Mouse (Mus musculus): ENCODE data around the gene Gfm2. TPM values are rescaled to one million over a fixed set of nuclear protein-coding genes. Genes with fewer than 3 reads are reported as not detected.
"Not testable (repeated sequence)": the region's sequence is repeated elsewhere in the genome, so short reads cannot be mapped to it uniquely, and the experiment has no call there.

The Gfm2 gene
- total RNA-seq (2021): 10 to 100 TPM; 22.4 to 26.4 TPM

DNA sequence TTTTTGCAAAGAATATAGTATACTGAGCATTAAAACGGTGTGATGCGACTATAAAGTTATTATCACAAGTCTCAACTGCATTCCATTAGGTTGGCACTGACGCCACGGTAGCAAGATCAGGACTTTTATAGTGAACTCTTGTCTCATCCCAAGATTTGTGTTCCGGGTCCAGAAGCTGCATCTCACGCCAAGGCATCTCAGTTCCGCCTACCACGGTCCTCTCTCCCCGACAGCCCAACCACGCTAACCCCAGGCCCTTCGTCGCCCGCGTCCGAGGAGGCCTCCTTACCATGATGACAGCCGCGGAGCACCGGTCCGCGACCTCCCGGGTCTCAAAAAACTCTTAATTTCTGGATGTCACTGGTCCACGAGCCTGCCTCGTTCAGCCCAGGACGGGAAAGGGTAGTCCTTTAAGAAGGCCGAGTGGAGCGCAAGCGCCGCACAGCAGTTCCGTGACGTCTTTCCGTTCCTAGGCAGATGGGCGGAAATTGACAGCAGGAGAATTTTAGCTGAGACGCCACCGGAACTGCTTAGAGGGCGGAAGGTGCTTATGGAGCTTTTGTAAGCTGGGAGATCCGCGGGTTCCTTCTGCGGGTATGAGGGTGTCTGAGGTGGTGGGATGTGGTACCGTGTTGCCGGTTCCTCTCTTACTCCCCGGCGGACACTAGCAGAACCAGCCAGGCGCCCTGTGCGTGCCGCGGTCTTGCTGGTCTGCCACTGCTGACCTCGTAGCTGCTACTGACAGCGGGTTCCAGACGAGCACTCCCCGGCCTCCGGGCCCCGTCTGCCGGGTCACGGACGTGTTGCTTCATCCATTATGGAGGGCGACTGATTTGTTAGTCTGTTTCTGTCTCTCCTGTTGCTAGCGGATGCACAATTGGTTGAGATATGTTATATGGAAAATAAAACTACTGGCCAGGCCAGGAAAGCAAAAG is at the start of gene Gfm2, which contains the start of gene Nsa2:
TSS of gene Gfm2 (plus strand) at position 472 of the 935 bp plus-strand sequence.
TSS of gene Nsa2 (minus strand) at position 472 of the 935 bp plus-strand sequence.
- intact Hi-C loops (cut with DNase I): loop anchor here (10.0 kb wide), 1 partner anchor 473 kb away; no protein-coding TSS in a partner anchor
- peak; percentile 92 to 97 for DNase-seq (ENCODE audit: low spot score in 2 of 2)

DNA sequence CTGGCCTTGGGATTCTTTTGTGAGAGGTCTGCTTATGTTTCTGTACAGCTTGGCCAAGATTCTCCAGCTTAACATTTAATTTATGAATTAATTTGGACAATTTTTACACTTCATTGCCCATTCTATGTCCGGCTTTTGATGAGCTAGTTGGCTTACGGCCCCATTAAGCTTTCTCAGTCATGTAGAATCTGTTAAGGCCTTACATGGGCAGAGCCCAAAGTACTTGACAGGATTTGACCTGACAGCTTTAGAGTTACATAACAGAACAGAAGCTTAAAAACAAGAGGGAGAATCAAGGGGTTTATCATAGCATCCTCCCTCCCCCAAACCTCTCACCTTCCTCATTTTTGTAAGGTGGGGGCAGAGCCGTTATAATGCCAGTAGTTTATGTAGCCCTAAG is 49.6 kb upstream of the Gfm2 start:
- intact Hi-C loops (cut with DNase I): no loop called here
- no peak for DNase-seq (ENCODE audit: low spot score in 2 of 2)

DNA sequence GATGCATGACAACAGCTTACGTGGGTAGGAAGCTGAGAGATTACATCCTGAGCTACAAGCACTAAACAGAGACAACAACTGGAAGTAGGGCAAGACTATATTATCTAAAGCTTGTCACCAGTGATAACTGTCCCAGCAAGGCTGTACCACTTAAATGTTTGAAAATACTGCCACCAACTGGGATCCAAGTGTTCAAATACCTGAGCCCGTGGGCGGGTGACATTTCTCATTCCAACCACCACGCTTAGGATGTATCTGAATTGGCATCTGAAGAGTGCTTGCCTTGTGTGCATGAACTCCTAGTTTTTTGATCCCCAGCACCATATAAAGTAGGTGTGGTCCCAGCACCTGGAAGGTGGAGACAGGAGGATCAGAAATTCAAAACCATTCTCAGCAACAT is 42.0 kb upstream of the Gfm2 start:
- intact Hi-C loops (cut with DNase I): no loop called here
- DNase-seq (ENCODE audit: low spot score in 2 of 2): peak in 1 of 2 experiments; percentile 11

DNA sequence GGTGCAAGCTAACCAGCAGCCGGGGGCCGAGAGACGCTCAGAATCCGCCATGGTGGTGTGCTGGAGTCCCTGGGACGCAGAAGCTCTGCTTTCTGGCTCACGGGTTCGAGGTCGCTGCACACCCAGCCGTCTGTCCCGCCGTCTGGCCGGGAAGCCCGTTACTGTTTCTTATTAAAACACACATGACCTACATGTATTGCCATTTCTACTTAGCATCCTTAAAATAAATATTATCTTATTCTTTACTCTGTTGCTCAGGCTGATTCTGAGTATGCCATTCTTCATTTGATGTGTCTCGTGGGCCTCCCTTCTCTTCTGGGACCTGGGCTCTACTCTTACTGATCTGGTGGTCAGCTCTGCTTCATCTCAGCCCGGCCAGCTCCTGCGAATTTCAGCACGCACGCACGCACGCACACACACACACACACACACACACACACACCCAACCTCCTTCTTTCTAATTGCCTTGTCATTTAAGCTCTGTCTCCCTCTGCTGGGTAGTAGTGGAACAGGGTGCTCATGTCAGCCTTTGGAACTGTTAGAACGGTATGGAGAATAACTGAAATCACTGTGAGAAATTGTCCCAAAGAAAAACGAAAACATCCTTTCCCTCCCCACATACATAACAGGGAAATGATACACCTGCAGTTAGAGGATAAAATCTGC is 38.4 kb upstream of the Gfm2 start, which contains the start of gene Gm6169:
TSS of gene Gm6169 (minus strand) at position 51 of the 666 bp plus-strand sequence.
- intact Hi-C loops (cut with DNase I): no loop called here
- peak; percentile 72 to 82 for DNase-seq (ENCODE audit: low spot score in 2 of 2)

DNA sequence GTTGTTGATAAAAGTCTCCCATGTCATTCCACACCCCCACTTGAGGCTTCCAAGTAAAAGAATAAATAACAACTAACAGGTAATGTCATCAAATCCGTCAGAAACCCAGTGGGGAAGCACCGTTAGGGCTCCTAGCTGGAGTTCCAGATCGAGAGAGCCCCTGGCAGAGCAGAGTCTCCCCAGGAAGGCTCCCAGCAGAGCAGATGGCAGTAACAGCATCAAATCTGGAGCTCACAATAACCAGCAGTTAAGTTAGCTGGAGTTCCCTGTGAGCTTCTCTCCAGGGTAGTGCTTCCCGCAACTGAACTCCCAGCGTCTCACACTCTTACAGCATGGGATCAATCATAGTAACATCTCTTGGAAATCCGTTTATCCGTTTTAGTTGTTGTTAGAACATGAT is 32.7 kb upstream of the Gfm2 start:
- intact Hi-C loops (cut with DNase I): no loop called here
- no peak for DNase-seq (ENCODE audit: low spot score in 2 of 2)

DNA sequence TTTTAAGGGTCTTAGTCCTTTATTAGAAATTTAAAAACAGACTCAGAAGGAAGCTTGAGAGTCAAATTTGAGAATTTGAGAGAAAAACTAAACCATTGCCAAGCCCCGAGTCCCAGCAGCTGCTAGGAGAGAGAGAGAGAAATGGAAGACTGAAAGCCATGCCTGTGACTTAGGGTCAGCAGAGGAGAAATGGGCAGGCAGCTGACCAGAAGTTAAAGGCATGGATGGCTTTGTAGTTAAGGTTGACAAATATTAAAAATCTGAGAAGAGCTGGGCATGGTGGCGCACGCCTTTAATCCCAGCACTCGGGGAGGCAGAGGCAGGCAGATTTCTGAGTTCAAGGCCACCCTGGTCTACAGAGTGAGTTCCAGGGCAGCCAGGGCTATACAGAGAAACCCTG is 30.0 kb upstream of the Gfm2 start:
- DNase-seq (ENCODE audit: low spot score in 2 of 2); intact Hi-C loops (cut with DNase I): not testable (repeated sequence)

DNA sequence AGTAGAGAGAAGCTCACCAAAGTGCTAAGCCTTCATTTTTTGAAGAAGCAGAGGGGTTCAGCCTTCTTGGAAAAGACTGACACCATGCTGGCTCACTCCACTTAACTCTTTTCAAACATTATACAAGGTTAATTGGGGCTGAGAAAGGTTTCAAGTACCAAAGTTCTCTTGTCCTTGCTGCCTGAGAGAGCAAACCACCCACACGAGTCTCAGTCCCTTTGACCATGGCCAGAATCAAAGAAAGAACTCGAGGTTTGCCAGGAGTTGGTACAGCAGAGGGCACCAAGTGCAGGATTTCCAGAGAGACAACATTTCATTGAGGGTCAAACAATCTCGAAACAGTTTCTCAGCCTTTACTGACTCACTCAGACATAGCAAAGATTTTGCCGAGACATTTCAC is 28.7 kb upstream of the Gfm2 start:
- DNase-seq (ENCODE audit: low spot score in 2 of 2): no peak
- intact Hi-C loops (cut with DNase I): no loop called here

DNA sequence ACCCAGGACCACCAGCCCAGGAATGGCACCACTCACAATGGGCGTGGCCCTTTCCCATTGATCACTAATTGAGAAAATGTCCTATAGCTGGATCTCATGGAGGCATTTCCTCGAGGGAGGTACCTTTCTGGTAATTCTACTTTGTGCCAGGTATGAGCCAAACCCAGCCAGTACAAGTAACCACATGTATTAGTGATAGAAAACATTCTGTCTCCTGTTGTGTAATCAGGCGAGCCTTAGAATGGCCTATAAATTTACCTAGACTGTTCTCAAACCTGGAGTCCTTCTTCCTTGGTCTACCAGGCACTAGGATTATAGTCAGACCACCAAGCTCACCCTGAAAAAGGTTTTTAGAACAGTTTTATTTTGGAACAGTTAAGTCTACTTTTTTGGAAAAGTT is 16.4 kb upstream of the Gfm2 start:
- intact Hi-C loops (cut with DNase I): no loop called here
- no peak for DNase-seq (ENCODE audit: low spot score in 2 of 2)

DNA sequence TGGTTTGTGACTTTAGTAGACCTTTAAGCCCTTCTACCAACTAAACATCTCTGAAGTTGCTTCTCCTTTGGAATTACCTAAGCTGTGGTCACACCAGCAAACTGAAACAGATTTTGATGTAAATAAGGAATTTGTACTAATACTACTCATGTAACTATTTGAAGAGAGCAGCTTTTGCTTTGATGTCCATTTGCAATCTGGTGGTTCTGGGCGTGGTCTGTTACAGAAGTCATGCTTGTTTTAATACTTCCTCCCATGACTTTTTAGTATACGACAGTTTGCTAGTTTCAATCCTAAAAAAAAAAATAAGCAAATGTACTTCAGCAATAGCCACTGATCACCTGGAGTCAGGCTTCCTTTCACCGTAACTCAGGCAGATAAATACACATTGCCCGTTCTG is 8.1 kb upstream of the Gfm2 start:
- DNase-seq (ENCODE audit: low spot score in 2 of 2): not testable (repeated sequence)
- intact Hi-C loops (cut with DNase I): loop anchor here (10.0 kb wide), 1 partner anchor 465 kb away; no protein-coding TSS in a partner anchor

DNA sequence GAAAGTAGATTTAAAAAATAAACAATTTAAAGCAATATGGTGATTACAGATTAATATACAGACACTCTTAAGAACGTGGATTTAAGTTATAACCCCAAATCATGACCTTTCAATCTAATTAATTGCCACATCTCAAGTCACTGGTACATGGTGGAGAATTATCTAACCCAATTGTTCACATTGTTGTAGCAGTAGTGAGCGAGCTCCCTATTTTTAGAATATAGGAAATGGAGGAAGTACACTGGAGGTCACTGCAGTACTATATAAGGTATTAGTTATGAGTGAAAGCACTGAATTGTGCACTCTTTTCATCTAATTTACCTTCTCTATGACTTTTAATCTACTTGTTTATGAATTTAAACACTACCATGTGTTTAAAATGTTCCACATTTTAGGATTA is 7.3 kb upstream of the Gfm2 start:
- DNase-seq (ENCODE audit: low spot score in 2 of 2): not testable (repeated sequence)
- intact Hi-C loops (cut with DNase I): loop anchor here (10.0 kb wide), 1 partner anchor 466 kb away; no protein-coding TSS in a partner anchor

DNA sequence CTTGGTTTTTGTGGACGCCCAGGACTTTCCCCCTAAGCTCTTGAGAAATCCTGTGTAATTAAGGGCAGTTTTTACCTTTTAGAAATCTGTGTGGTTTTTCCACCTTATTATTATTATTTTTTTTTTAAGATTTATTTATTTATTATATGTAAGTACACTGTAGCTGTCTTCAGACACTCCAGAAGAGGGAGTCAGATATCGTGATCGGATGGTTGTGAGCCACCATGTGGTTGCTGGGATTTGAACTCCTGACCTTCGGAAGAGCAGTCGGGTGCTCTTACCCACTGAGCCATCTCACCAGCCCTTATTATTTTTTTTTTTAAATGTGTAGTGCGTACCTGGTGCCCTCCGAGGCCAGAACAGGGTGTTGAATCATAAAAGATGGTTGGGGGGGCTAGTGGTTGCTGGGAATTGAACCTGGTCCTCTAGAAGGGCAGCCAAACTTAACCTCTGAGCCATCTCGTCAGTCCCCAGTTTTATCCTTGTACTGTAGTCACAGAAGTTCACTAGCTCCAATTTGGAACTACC is 731 bp downstream of the Gfm2 start:
- DNase-seq (ENCODE audit: low spot score in 2 of 2): not testable (repeated sequence)
- intact Hi-C loops (cut with DNase I): loop anchor here (10.0 kb wide), 1 partner anchor 474 kb away; no protein-coding TSS in a partner anchor

DNA sequence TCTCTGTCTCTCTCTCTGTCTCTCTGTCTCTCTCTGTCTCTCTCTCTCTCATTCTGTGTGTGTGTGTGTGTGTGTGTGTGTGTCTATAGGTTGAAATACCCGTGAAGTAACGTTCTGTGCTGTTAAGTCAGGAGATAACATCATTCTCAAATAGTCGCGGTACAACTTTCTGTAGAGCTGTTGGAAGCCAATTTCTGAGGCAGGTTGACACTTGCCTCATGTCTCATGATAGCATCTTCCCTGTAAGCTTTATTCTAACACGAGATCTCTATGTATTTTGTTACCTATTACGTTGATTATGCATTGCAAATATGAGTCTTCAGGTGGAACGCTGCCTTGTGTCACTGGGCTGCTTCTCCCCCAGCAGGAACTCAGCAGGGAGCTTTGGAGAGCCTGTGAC is 4.6 kb downstream of the Gfm2 start:
- intact Hi-C loops (cut with DNase I): no loop called here
- no peak for DNase-seq (ENCODE audit: low spot score in 2 of 2)

DNA sequence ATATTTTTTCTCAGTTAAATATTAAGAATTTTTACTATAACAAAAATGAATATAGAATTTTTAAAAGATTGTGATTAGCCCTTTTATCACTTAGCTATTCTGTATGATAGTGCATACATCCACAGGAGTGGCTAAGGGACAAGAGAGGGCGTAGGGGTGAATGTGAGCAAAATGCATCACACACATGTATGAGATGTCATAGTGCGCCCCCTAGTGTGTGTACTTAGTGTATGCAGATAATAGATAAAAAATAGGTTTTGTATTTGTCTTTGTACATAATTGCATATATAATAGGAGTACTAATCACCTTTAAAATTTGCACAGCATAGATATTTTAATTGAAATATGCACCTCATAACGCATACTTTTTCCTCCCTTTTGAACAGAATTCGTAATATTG is 8.1 kb downstream of the Gfm2 start:
- DNase-seq (ENCODE audit: low spot score in 2 of 2): peak in 1 of 2 experiments; percentile 25
- intact Hi-C loops (cut with DNase I): no loop called here

DNA sequence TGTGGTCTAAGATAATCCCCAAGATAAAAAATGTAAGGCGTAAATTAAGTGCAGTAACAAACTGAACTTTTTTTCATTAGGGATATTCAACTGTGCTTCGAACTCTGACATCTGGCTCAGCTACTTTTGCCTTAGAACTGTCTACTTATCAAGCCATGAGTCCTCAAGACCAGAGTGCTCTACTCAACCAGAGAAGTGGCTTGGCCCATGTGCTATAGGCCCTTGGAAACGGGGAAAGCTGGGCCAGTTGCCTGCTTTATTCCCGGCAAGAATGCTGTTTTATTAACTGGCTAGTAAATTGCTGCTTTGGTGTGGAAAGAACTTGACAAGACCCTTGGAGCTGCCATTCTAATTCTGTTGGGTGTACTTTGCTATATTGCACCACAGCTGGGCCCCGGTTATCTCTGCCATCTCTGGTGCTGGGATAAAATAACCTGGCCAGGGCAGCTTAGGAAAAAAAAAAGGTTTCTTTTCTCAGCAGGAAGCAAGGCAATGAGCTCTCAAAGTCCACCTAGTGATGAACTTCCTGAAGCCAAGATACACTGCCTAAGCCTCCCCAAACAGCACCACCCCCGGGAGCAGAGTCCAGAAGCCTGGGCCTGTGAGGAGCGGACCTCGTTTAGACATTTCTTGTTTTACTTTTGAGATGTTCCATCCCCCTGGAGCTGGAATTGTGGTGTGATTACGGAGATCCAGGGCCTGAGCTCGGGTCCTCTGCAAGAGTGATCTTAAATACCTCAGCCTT is 38.0 kb downstream of the Gfm2 start:
- intact Hi-C loops (cut with DNase I): no loop called here
- no peak for DNase-seq (ENCODE audit: low spot score in 2 of 2)

DNA sequence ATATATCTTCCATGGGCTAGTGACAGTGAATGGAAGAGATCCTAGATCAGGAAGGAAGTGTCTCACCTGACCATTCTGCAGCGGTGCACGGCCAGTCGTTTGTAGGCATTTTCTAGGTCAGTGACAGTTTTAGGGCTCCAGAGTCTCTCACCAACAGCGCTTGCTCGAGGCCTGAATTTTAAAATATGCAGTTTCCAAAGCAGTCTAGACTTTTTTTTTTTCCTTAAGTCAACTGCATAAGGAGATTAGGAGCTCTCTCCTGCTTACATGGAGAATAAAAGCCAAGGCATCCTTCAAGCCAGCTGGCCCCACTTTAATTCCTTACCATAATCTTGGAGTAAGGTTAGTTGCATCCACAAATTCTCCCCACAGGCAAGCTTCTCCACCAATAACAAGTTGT is 39.0 kb downstream of the Gfm2 start:
- intact Hi-C loops (cut with DNase I): no loop called here

DNA sequence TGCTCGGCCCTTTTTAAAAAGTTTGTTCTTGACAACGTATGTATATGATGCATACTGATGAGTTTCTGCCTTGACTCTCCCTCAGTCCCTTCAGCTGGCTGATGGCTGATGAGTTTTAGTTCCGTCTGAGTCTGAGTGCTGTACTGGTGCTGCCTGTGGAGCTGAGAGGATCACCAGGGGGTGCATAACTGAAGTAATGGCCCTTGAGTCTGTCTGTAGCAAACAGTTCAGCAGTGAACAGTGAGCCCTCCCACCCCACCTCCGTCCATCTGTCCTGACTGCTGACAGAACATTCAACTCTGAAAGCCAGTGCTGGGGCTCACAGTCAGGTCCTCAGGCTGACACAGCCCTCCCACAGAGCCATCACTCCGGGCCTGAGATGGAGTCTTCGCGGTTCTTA is 41.2 kb downstream of the Gfm2 start:
- no peak for DNase-seq (ENCODE audit: low spot score in 2 of 2)
- intact Hi-C loops (cut with DNase I): no loop called here

More for the DNA sequence above, 39.0 kb downstream of the Gfm2 start:
- DNase-seq (ENCODE audit: low spot score in 2 of 2): no peak

DNA sequence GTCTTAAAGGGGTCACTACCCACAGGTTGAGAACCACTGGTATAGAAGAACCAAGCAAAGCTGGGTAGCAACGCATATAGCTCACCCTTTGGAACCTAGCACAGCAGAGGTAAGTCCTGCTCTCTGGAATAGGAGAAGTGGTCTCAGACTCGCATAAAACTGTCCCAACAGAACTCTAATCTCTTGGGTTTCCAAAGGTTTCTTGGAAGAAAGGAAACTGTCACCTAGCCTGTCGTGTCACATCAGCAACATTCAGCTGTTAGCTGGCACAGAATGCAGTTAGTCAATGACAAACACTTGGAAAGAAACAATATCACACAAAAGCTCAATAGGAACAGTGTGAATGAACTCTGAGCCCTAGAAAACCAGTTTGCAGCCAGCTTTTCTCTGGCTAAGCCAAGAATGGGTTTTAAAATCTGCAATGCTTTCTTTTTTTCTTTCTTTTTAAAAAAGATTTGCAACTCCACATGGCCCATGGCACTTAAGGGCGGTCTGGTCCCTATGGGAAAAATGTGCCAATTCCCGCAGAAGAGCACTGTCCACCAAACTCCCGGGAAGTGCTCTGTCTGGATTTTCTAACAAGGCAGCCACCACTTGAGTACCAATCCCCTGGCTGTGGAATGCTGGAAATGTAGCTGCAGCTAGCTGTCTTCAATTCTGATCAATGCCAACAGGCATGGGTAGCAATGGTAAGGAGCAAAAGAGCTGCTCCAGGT is 42.5 kb downstream of the Gfm2 start:
- intact Hi-C loops (cut with DNase I): no loop called here
- no peak for DNase-seq (ENCODE audit: low spot score in 2 of 2)

DNA sequence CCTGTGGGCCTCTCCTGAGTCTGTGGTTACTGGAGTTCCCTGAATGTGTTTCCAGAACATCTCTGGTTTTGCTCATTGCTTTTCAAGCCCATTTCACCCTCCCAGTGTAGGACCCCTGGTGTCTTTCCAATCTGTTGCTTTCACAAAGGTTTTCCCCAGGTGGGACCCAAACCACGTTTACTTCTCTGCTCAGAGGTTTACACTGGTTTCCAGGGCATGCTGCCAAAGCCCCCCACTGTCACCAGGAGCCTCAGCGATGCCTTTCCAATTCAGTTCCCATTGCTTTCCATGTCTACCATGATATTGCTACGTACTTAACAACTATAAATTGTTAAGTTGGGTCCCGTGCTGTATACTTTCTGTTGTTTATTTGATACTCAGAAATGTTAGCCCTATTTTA is 45.1 kb downstream of the Gfm2 start:
- intact Hi-C loops (cut with DNase I): no loop called here
- DNase-seq (ENCODE audit: low spot score in 2 of 2): no peak

DNA sequence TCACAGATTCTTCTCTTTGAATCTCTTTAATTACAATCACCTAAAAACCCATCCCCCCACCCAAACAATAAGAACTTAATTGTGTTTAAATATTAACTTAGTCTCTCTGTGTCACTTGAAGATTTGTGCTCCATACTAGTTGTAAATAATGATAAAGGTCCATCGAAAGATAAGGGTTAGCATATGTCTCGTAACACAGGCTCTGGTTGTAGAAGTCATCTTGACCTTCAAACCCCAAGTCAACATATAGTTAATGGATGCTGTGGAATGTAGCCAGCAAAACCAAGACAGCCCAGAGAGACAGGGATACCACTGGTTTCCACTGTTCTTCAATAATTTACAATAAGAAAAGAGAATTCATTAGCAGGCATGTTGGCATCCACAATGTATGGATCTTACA is 46.4 kb downstream of the Gfm2 start:
- no peak for DNase-seq (ENCODE audit: low spot score in 2 of 2)
- intact Hi-C loops (cut with DNase I): no loop called here

All from left cerebral cortex, postnatal 25 days (tissue).